Comparison of ENCODE assay signal across 35 mouse cellular contexts in genomic region chr15:61890330-61890729, GRCm38 (mm10).
"Had no signal": no experiment of that assay in that cellular context is flagged by ENCODE, and none has a peak within 500 bp of the region (broad histone marks: within the 10 kb centered on the region; RNA-seq: fewer than 3 reads in every experiment).

No protein-coding gene starts in this region.

- H3K4me3 ChIP-seq: heart, embryonic 12.5 days; heart, embryonic 13.5 days; heart, embryonic 15.5 days; hindbrain, embryonic 10.5 days; hindbrain, embryonic 12.5 days; hindbrain, embryonic 13.5 days; hindbrain, embryonic 15.5 days; intestine, embryonic 15.5 days; kidney, embryonic 15.5 days; layer of hippocampus, adult 2 months; left cerebral cortex, adult 2 months had no signal

- H3K4me2 ChIP-seq: heart, embryonic 11.5 days; heart, embryonic 12.5 days; heart, embryonic 13.5 days; heart, embryonic 15.5 days; hindbrain, embryonic 12.5 days; hindbrain, embryonic 13.5 days; hindbrain, embryonic 14.5 days; hindbrain, embryonic 15.5 days; intestine, embryonic 15.5 days; kidney, embryonic 15.5 days had no signal

- H3K27me3 ChIP-seq: heart, embryonic 12.5 days; heart, embryonic 13.5 days; heart, embryonic 15.5 days; hindbrain, embryonic 12.5 days; hindbrain, embryonic 13.5 days; hindbrain, embryonic 15.5 days; intestine, embryonic 15.5 days; kidney, embryonic 15.5 days had no signal

- ATAC-seq: hindbrain, embryonic 16.5 days; hindbrain, postnatal 0 days; inflammation-experienced regulatory T-cells, adult 6 months; intestine, embryonic 15.5 days; intestine, embryonic 16.5 days; intestine, postnatal 0 days had no signal

- H3K9ac ChIP-seq: heart, embryonic 12.5 days; heart, embryonic 13.5 days; heart, embryonic 15.5 days; hindbrain, embryonic 12.5 days; hindbrain, embryonic 13.5 days; hindbrain, embryonic 14.5 days; hindbrain, embryonic 15.5 days; intestine, embryonic 15.5 days; kidney, embryonic 15.5 days had no signal

- H3K4me1 ChIP-seq: heart, embryonic 12.5 days; heart, embryonic 13.5 days; heart, embryonic 15.5 days; hindbrain, embryonic 10.5 days; hindbrain, embryonic 12.5 days; intestine, embryonic 15.5 days; kidney, embryonic 15.5 days had no signal

- H3K36me3 ChIP-seq: heart, embryonic 12.5 days; heart, embryonic 13.5 days; heart, embryonic 15.5 days; hindbrain, embryonic 10.5 days; hindbrain, embryonic 12.5 days; hindbrain, embryonic 13.5 days; hindbrain, embryonic 15.5 days; intestine, embryonic 15.5 days; kidney, embryonic 15.5 days had no signal

- H3K27ac ChIP-seq: heart, embryonic 13.5 days; heart, embryonic 15.5 days; hindbrain, embryonic 10.5 days; hindbrain, embryonic 12.5 days; hindbrain, embryonic 13.5 days; hindbrain, embryonic 14.5 days; hindbrain, embryonic 15.5 days; hindbrain, postnatal 0 days; intestine, embryonic 15.5 days; kidney, embryonic 15.5 days; kidney, postnatal 0 days; layer of hippocampus, adult 2 months; left cerebral cortex, adult 2 months had no signal

- DNase-seq: heart, postnatal 10 days; heart, postnatal 14 days; heart, postnatal 36 days; heart, postnatal 4 days; kidney, adult 11 months; kidney, adult 18-20 months; kidney, adult 2 months; kidney, adult 8-10 months; kidney, adult 9 months; kidney, postnatal 10 days; kidney, postnatal 14 days; kidney, postnatal 25 days; kidney, postnatal 36 days; kidney, postnatal 4 days; layer of hippocampus, adult 9-11 months; layer of hippocampus, postnatal 36 days had no signal

- H3K9me3 ChIP-seq: heart, embryonic 12.5 days; heart, embryonic 13.5 days; heart, embryonic 15.5 days; hindbrain, embryonic 10.5 days; hindbrain, embryonic 12.5 days; hindbrain, embryonic 13.5 days; hindbrain, embryonic 15.5 days; intestine, embryonic 15.5 days; kidney, embryonic 15.5 days had no signal
